Mouse (Mus musculus): Measurements from ENCODE around the gene Rps25.
"Not testable (repeated sequence)": the region's sequence is repeated elsewhere in the genome, so short reads cannot be mapped to it uniquely, and the experiment has no call there.

Rps25 gene

DNA sequence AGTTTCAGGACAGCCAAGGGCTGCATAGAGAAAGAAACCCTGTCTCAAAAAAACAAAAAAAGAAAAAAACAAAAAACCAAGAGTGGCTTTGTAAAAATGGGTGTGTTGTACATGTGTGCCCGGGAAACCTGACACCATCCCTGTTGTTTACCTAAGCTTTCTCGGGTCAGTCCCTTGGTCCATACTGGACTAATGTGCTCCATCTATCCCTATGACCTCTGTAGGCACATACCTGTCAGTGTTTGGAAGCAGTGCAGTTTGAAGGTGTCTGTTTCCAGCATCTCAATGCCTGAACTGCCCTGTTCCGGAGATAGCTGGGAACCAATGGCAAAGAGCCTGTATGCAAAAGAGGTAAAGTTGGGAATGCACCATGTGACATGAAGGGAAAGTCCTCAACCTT is 1.9 kb upstream of the Rps25 start:
- no peak for DNase-seq (ENCODE audit: low spot score)

DNA sequence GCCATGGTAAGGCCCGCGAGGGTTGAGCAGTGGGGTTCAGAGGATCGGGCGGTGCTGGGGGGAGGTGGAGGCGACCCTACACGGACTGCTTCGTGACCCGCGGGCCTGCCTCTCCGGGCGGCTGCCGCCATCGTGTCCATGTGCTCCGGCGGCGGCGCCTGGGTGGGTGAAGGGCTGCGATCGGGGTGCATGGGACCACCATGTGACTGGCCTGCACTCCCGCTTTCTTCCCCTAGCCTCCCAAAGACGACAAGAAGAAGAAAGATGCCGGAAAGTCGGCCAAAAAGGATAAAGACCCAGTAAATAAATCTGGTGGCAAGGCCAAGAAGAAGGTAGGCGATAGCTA is 786 bp downstream of the Rps25 start:
- DNase-seq (ENCODE audit: low spot score): no peak

DNA sequence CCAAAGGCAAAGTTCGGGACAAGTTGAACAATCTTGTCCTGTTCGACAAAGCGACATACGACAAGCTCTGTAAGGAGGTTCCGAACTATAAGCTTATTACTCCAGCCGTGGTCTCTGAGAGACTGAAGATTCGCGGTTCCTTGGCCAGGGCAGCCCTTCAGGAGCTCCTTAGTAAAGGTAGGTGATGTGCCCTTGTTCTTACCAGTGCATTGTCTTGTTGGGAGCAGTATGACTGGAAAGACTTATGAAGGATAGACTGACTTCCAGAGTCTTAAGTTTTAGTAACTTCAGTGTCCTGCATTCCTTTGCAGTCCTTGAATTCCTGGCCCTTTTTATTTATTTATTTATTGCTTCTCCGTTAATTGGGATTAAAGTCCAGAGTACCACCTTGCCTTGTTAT is 1.8 kb downstream of the Rps25 start:
- DNase-seq (ENCODE audit: low spot score): not testable (repeated sequence)

DNA sequence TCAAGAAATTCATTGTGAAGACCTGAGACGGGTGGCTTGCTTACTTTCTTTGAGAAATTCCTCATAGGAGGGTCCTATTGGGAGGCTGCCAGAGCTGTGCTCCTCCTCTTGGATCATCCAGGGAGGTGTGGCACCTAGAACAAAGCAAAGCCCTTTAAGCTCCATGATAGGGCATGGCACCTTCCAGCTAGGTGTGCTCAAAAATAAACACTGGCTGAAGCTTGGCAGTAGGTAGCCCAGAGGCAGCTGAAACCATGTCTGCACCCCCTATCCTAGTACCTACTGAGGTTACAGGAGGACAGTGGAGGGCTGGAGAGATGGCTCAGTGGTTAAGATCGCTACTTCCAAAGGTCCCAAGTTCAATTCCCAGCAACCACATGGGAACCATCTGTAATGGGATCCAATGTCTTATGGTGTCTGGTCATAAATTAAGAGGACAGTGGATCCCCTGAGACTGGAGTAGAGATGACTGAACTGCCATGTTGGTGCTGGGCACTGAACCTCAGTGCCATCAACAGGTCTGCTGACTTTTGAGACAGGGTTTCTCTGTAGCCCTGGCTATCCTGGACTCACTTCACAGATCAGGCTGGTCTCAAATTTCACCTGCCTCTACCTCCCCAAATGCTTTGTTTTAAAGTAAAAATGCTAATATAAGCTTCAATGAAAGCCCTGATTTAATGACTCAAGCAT is 3.9 kb downstream of the Rps25 start:
- no peak for DNase-seq (ENCODE audit: low spot score)

DNA sequence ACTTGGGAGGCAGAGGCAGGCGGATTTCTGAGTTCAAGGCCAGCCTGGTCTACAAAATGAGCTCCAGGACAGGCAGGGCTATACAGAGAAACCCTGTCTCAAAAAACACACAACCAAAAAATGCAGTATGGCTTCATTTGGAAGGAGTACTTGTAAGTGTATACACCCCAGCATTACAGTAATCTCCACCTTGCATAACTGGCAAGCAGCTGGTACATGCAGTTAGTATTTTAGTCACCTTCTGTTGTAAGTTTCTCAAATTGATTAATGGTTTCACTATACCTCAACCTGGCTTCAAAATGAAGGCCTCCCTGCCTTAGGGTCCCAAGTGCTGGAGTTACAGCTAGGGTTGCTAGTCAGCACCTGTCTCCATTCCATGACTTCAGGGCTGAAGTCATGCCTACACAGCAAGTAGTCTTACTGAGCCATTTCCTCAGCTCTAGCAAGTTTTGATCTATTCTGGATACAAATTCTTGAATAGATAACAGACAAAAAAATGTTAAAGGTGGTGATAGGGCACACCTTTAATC is 4.7 kb downstream of the Rps25 start:
- DNase-seq (ENCODE audit: low spot score): no peak

DNA sequence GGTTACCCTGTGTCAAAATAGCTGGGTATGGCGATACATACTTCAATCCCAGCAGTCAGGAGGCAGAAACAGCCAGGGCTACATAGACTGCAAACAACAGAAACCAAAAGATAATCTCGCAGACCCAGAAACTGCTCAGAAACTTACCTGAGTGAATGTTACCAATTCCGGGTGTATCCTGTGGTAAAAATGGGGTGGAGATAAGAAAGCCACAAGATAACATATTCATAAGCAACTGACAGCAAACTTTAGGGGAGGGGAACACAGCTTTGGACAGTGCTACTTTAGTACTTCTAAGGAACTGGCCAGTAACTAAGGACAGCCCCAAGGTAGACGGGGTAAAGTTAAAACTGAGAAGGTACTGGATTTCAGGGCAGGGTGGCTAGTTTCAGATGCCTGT is 5.4 kb downstream of the Rps25 start:
- no peak for DNase-seq (ENCODE audit: low spot score)

DNA sequence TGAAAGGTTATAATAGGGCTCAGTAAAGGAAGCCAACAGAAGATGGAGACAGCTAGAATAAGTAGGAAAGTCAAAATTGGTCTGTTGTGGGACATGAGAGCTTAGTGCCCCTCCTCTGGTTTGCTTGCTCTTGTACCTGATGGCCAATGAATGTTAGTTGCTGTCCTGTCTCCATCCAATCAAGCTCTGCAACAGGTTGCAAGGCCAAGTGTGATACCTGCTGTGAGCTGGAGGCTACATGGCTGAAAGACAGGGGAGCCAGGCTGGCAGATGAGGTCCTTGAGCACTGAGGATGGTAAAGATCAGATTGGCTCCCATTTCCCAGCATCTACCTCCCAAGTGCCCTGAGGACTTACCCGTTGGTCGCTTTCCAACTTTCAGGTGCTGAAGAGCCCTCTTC is 5.8 kb downstream of the Rps25 start:
- no peak for DNase-seq (ENCODE audit: low spot score)

DNA sequence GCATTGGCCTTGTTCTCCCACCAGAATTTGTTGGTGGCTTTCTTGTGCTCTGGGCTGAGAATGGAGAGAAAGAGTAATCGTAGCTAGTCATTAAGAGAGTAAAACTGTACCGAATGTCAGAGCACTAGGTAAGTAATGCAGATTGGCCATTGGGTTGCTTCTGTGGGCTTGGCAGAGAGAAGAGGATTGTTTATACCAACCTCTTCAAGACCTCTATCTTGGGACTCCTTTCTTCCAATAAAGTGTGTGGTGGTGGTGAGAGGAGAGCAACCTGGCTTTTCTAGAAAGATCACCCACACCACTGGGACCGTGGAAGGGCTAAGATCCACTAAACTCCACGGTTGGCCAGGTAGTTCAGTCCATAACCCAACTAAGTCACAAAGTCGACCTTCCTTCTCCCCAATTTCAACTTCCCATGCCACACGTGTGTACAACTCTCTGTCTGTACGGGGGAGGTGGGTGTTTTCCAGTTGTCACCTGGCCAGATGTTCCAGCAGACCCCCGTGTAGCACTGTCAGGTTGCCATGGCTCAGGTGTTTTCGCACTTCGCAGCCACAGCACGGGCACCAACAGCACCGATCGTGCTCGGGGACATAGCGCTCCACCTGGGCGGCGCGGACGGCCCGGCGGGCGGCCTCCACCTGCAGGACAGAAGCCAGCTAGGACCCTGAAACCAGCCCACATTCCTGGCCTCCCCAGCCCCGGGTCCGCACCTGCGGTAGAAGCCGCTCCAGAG is 10.4 kb downstream of the Rps25 start:
- no peak for DNase-seq (ENCODE audit: low spot score)

DNA sequence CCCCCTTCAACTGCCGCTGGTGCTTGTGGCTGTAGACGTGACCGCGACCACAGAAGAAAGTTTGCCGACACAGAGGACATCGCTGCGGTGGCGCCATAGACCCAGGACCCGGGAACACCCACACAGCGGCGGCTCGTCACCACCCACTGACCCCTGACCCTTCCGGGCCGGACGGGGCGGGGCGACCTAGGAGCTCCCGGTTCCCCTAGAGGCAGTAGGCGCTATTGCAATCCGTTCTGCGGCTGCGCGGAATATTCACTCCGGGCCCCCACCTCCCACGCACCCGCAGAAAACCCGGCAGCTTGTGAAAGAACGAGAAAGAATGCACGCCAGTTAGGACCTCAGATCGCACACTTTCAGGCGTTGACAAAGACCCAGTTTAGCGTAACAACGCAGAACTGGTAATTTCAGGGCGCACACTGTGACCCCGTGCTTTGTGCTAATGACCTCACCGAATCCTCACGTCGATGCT is 11.0 kb downstream of the Rps25 start:
- peak; percentile 96 for DNase-seq (ENCODE audit: low spot score)

DNA sequence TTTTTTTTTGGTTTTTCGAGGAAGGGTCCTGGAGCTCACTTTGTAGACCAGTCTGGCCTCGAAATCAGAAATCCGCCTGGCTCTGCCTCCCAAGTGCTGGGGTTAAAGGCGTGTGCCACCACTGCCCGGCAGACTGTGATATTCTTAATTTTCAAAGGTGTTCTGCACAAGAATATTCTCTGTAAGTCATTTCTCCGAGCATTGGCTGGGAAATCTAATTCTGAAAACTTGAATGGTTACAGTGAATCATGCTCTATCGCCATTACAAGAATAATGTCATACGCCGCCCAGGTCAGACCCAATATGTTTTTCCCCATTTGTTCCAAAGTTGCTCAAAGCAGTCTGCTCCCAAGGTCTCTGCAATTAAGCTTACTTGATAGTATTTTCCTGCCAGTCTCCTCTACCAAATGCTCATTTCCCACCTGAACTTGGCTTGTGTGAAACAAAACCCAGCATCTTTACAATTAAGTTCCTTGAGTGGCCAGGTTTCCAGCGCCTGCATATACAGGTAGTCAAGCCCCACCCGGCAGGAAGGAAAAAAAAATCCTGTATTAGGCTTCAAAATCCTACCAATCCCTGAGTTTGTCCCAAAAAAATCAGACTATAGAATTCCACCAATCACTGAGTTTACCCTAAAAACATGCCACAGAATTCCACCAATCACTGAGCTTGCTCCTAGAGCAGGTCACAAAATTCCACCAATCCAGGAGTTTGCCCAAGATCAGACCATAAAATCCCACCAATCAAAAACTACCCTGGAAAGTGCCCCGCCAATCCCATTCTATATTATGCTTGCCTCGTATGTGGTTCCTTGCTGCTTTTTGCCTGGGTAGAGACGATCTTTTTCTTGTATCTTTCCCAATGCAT is 11.8 kb downstream of the Rps25 start, which contains the start of gene Ccdc84:
Gene Ccdc84, minus strand, starts transcription at position 51 of the 867 bp plus-strand sequence.
- no peak for DNase-seq (ENCODE audit: low spot score)

DNA sequence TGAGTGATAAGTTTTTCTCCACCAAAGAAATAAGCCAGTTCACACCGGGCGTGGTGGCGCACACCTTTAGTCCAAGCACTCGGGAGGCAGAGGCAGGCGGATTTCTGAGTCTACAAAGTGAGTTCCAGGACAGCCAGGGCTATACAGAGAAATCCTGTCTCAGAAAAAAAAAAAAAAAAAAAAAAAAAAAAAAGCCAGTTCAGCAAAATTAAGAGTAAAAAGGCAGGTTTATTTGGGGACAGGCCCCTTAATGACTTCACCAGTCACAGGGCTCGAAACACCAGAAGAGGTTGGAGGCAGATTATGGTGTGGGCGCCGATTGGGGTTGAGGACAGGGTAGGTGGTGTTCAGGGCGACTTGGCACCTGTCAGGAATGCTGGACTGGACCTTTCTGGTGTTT is 12.8 kb downstream of the Rps25 start:
- not testable (repeated sequence) for DNase-seq (ENCODE audit: low spot score)

DNA sequence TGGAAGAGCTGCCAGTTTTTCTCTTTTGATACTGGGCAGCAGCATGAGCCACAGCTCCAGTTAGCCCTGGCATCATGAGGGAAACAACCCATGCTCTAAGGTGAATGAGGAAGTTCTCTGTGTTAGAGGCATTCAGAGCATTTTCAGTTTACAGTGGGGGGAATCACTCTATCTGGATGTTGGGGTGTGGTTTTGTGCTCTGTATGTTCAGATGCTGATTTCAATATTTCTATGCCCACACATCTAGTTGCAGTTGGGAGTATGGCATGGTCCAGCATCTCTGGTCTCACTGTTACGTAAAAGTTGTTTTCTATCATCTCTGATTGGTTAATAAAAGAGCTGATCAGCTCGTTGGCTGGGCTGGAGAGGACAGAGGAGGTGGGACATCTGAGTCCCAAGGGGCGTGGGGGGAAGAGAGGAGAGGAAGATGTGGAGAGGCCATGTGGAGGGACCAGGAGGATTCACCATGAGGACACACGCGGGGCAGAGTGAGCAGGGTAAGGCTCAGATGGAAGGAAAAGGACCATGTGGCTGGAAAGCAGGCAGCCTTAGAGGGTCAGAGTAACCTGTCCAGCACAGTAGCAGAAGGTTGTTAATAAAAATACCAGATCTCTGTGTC is 13.4 kb downstream of the Rps25 start:
- DNase-seq (ENCODE audit: low spot score): no peak

DNA sequence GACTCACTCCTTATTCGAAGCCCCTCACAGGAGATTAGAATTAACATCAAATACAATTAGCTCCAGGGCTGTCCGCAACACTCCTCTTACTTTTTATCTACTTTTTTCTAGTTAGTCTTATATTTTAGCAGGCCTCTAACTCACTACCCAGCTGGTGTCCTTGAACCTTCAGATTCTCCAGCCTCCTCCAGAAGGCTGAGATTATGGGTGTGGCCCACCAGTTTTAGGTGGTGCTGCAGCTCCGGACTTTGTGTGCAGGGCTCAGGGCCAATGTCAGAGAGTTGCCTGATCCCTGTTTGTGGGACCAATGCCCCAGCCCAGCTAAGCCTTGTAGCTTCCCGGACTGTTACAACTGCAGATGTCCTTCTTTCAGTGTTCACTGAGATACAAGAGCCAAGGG is 16.6 kb downstream of the Rps25 start:
- DNase-seq (ENCODE audit: low spot score): no peak

DNA sequence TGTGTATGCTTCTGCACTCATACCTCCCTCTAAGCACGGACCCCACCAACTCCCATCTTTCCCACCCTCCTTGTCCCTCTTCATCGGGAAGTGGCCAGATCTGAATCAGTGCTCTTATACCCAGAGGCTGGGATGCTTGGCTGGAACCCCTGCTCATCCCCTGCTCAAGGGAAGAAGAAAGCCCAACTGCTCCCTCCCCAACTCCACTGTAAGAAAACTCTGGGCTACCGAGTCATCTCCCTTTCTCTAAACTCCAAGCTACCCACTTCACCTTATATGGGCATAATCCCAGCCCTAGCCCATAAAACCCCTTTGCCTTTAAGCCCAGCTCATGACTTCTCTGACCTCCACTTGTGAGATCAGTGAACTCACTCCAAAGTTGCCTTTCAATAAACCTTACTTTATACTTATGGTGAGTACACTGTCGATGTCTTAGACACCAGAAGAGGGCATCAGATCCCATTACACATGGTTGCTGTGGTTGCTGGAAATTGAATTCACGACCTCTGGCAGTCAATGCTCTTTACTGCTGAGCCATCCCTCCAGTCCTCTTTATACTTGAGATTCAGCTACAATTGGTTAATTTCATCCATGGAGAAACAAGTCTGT is 25.7 kb downstream of the Rps25 start:
- no peak for DNase-seq (ENCODE audit: low spot score)

DNA sequence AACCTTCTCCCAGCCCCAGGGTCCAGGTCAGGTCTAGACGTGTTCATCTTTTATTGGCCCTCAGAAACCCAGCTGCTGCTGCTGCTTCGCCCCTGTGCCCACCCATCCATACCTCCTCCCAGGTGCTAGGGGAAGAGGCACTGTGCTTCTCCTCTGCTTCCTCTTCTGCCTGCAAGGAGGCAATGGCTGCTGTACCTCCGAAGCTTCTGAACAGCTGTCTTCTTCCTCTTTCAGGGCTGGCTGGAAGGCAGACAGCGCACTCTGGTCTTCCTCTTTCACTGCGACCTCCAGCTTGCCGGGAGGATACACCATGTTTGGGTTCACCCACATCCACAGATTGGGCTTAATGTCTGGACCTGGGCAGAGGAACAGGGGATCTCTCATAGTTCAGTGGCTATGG is 28.8 kb downstream of the Rps25 start:
- DNase-seq (ENCODE audit: low spot score): no peak

DNA sequence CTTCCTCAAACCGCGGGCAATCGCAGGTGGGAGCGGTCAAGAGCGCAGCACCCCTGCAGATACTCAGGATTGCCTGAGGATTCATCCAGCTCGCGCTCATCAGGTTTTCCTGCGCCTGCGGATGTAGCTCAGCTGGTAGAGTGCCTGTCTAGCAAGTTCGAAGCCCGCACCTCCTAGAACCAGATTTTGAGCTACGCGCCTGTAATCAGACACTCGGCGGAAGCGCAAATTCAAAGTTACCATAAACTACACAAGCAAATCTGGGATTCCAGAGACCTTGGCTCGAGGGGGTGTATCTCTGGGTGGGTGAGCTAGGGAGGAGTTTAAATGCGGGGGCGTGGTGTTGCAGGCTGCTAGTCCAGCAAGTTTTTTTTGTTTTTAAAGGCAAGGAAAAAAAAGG is 34.0 kb downstream of the Rps25 start, which contains the start of gene Foxr1:
Gene Foxr1, minus strand, starts transcription at position 176 of the 400 bp plus-strand sequence.
- DNase-seq (ENCODE audit: low spot score): no peak

DNA sequence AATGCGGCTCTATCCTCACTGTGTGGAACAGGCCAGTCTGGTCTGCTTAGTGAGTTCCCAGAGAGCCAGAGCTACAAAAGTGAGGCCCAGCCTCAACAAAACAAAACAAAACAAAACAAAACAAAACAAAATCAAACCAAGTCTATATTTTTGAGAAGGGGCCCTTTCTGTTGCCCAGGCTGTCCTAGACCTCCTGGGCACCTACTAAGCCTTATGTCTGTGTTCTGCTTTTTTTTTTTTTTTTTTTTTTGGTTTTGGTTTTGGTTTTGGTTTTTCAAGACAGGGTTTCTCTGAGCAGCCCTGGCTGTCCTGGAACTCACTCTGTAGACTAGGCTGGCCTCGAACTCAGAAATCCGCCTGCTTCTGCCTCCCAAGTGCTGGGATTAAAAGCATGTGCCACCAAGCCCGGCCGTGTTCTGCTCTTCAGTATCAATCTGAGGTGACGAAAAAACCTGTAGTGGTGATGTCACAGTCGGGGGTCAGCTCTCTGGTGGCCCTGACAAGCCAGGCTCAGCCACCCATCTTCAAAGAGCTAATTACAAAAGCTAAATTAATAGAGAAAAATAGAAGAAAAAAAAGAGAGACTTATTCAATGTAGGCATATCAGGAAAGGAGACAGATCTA is 37.6 kb downstream of the Rps25 start:
- DNase-seq (ENCODE audit: low spot score): not testable (repeated sequence)

DNA sequence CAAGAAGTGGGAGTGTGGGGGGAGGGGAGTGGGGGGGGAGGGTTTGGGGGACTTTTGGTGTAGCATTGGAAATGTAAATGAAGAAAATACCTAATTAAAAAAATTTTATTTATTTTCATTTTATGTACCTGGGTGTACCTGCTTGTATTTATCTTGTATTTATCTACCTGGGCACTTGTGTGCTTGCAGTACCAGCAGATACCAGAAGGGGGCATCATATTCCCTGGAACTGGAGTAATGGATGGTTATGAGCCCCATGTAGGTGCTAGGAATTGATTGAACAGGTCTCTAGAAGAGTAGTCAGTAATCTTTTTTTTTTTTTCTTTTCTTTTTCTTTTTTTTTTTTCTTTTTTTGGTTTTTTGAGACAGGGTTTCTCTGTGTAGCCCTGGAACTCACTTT is 43.4 kb downstream of the Rps25 start:
- no peak for DNase-seq (ENCODE audit: low spot score)

DNA sequence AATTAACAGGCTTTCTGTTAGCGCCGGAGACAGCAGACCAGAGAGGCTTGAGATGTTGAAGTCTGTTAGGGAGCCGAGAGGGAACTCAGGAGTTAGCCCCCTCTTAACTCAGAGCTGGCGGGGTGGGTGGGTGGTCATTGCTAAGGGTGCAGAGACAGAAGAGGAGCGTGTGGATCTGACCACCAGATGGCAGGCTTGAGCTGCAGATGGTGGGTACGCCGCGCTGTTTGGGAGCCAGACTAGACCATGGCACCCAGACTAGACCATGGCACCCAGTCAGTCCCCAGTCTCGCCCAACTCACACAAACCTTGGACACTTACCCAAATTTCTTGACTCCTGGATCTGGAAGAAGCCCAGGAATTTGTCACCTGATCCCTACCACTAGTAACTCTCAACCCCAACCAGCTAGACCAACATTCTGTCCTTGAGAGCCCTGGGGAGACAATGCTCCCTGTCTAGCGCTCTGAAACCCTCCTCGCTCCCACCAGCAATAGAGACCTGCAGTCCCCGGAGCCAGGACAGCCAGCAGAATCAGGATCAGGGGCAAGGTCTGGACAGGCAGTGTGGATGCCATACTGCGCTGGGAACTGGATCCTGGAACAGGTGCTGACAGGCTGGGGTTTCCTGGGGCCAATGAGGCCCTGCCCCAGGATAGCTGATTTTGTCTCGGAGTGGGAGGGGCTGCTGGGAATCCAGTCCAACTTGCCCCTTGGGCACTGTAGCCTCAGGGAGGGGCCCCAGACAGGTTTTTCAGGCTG is 47.4 kb downstream of the Rps25 start:
- DNase-seq (ENCODE audit: low spot score): peak; percentile 91

DNA sequence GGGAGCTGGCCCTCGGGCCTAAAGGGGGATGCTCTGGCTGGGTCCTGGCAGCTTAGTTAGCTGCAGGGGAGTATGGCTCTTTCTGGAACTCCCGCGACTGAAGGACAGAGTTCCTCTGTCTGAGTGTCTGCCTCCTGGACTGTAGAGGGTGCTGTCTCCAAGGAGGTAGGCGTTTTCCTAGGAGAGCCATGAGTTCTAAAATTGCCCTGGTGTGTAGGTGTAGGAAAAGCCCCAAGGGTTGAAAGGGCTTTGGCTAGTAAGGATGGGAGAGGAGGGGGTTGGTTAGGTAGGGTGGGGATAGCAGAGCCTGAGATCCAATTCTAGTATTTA is 47.9 kb downstream of the Rps25 start, which contains the start of gene Upk2:
Gene Upk2, minus strand, starts transcription at position 86 of the 330 bp plus-strand sequence.
- no peak for DNase-seq (ENCODE audit: low spot score)

Data from urinary bladder, postnatal 14 days (tissue).